Mouse (Mus musculus) stomach, postnatal 0 days (tissue): ENCODE results near the gene Rragb.

Experiments
- CTCF ChIP-seq: IDR thresholded peaks from 2 replicates; pipeline ENCODE4 v1.5.1; 2016; ENCODE audit warnings: antibody characterized with exemption, low read depth, mild to moderate bottlenecking, moderate library complexity
- EP300 ChIP-seq: optimal IDR thresholded peaks from 2 replicates; pipeline ENCODE3; 2016; ENCODE audit warnings: antibody characterized with exemption

DNA sequence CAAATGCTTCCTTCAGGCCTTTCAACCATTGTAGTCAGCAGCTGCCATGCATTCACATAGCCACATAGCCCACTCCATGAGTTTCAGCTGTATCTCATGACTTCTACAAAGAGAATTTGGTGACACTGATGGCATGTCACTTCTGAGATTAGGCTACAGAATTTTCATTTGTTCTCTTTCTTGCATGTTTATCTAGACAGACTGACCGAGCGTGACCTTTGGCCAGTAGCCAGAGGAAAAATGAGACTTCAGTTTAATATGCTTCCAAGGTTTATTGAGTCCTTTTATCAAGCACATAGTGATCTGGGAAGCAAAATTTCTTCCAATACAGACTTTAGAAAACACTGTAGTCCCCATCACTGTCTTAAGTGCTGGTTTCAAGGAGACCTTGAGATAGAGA, 42.4 kb downstream of the Rragb start:
- TF ChIP-seq CTCF, result no peak
- no peak for TF ChIP-seq EP300
